Mouse (Mus musculus): ENCODE results near the gene Xdh.

- TF ChIP-seq POLR2A (IDR thresholded peaks at IDR 0.05; ENCODE audit: extremely low read depth, insufficient read depth, low read length) (no peak), CTCF (IDR thresholded peaks at IDR 0.05; ENCODE audit: low read depth, low read length) (no peak)
These were observed 8.2 kb downstream of the Xdh start for GRCm38 (mm10) chr17:73941816-73942215.

Data from liver, adult 2 months (tissue).